Mouse (Mus musculus) kidney, adult 11 months (tissue): ENCODE measurements around the gene Rem1.

Experiments used
- DNase-seq: peaks from one replicate; pipeline ENCODE4 v3.0.0; 2022

The Rem1 gene

GRCm38 (mm10) chr2:152626774-152627591 lies at the start of gene Rem1:
Gene Rem1, plus strand, starts transcription at chr2:152626951.
- DNase-seq, result no peak

GRCm38 (mm10) chr2:152580107-152580506 lies 46.6 kb upstream of the Rem1 start, which contains the start of gene Defb19:
Gene Defb19, minus strand, starts transcription at chr2:152580312.
- no peak for DNase-seq

GRCm38 (mm10) chr2:152580612-152581011 lies 46.1 kb upstream of the Rem1 start:
- DNase-seq, result no peak

GRCm38 (mm10) chr2:152586926-152587560 lies 39.7 kb upstream of the Rem1 start:
- DNase-seq, result no peak

- no peak for DNase-seq
Measured at GRCm38 (mm10) chr2:152588450-152588849, 38.3 kb upstream of the Rem1 start.

- DNase-seq, result no peak
Measured at GRCm38 (mm10) chr2:152589021-152589420, 37.7 kb upstream of the Rem1 start.

GRCm38 (mm10) chr2:152599299-152599698 lies 27.5 kb upstream of the Rem1 start, which contains the start of gene Defb45:
Gene Defb45, minus strand, starts transcription at chr2:152599399.
- no peak for DNase-seq

- no peak for DNase-seq
Measured at GRCm38 (mm10) chr2:152600076-152600475, 26.7 kb upstream of the Rem1 start.

GRCm38 (mm10) chr2:152601275-152601960 lies 25.3 kb upstream of the Rem1 start:
- no peak for DNase-seq

GRCm38 (mm10) chr2:152604057-152604456 lies 22.7 kb upstream of the Rem1 start, which contains the start of gene Defb36:
Gene Defb36, plus strand, starts transcription at chr2:152604327.
- peak; percentile 63 for DNase-seq

GRCm38 (mm10) chr2:152607746-152608145 lies 19.0 kb upstream of the Rem1 start:
- no peak for DNase-seq

GRCm38 (mm10) chr2:152608719-152609118 lies 18.0 kb upstream of the Rem1 start:
- DNase-seq, result no peak

GRCm38 (mm10) chr2:152612193-152612592 lies 14.6 kb upstream of the Rem1 start:
- DNase-seq, result no peak

GRCm38 (mm10) chr2:152615563-152615962 lies 11.2 kb upstream of the Rem1 start:
- DNase-seq, result peak; percentile 39

- DNase-seq, result no peak
Measured at GRCm38 (mm10) chr2:152616470-152616869, 10.3 kb upstream of the Rem1 start.

- no peak for DNase-seq
Measured at GRCm38 (mm10) chr2:152617374-152617773, 9.4 kb upstream of the Rem1 start.

- no peak for DNase-seq
Measured at GRCm38 (mm10) chr2:152620367-152621134, 6.2 kb upstream of the Rem1 start.

- no peak for DNase-seq
Measured at GRCm38 (mm10) chr2:152622151-152622550, 4.6 kb upstream of the Rem1 start.

GRCm38 (mm10) chr2:152622953-152623352 lies 3.8 kb upstream of the Rem1 start, which contains the start of gene Defb25:
Gene Defb25, minus strand, starts transcription at chr2:152623053.
- DNase-seq, result no peak

- no peak for DNase-seq
Measured at GRCm38 (mm10) chr2:152624566-152624965, 2.2 kb upstream of the Rem1 start.

GRCm38 (mm10) chr2:152625256-152625655 lies 1.5 kb upstream of the Rem1 start:
- DNase-seq, result no peak

GRCm38 (mm10) chr2:152628066-152628465 lies 1.3 kb downstream of the Rem1 start:
- DNase-seq, result no peak

GRCm38 (mm10) chr2:152629239-152629638 lies 2.5 kb downstream of the Rem1 start:
- no peak for DNase-seq
